Mouse (Mus musculus): Measurements from ENCODE around the gene Golga3. TPM values are rescaled to one million over a fixed set of nuclear protein-coding genes. Genes with fewer than 3 reads are reported as not detected.
A peak's percentile ranks its signal among the peaks of the same experiment; 100 is the strongest.

Golga3 gene
- polyA plus RNA-seq, 1 experiment from 2014 or later, result 28.2 TPM

DNA sequence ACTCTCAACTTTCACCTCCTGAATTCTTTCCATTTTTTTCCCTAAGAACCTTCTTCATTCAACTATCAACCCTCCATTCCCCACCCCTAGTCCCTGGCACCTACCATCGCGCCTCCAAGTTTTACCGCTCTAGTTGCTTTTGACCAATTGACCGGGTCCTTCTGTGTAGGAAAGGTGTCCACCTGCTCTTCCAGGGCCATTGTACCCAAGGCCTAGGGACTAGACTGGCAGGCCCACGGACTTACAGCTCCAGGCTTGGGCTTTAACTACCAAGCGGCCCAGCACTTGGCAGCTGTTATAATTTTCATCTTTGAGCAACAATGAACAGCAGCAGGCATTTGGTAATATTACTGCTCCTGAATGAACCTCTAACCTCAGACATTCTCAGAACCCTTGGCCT is 93.7 kb downstream of the Golga3 start:
- H3K9ac ChIP-seq, result no peak overlapping the region
- ATAC-seq (ENCODE audit: low FRiP score) (peak; percentile 12; the same call in 1 of the 2 replicates), DNase-seq (ENCODE audit: low spot score) (no peak)
- H3K27me3 ChIP-seq (ENCODE audit: control insufficient read depth, insufficient read depth, low read length), result no peaks in the 10 kb centered on the region
- peaks cover 9% of the 10 kb centered on the region for H3K4me1 ChIP-seq (replicated peaks; ENCODE audit: control insufficient read depth, insufficient read depth, low read length)
- no peaks in the 10 kb centered on the region for H3K9me3 ChIP-seq (ENCODE audit: control insufficient read depth, low read length)
- no peak overlapping the region for H3K27ac ChIP-seq
- H3K4me2 ChIP-seq (replicated peaks), result peak overlapping the region; percentile 25; the same call in 1 of the 2 replicates
- H3K36me3 ChIP-seq (replicated peaks; ENCODE audit: control insufficient read depth, insufficient read depth), result peaks cover 26% of the 10 kb centered on the region
- no peak overlapping the region for H3K4me3 ChIP-seq (replicated peaks; ENCODE audit: low read length)
- WGBS, result 93% methylated on average over 6 of the region's 6 CpGs

GRCm38 (mm10) chr5:110274147-110274546 is 97.6 kb downstream of the Golga3 start:
- Histone ChIP-seq H3K27ac (no peak overlapping the region), H3K4me3 (replicated peaks; ENCODE audit: low read length) (no peak overlapping the region), H3K9me3 (ENCODE audit: control insufficient read depth, low read length) (no peaks in the 10 kb centered on the region), H3K4me2 (replicated peaks) (no peak overlapping the region), H3K4me1 (replicated peaks; ENCODE audit: control insufficient read depth, insufficient read depth, low read length) (no peaks in the 10 kb centered on the region), H3K36me3 (replicated peaks; ENCODE audit: control insufficient read depth, insufficient read depth) (no peaks in the 10 kb centered on the region), H3K27me3 (ENCODE audit: control insufficient read depth, insufficient read depth, low read length) (no peaks in the 10 kb centered on the region), H3K9ac (no peak overlapping the region)
- DNase-seq (ENCODE audit: low spot score), result no peak
- WGBS, result 82% methylated on average over 4 of the region's 4 CpGs
- ATAC-seq (ENCODE audit: low FRiP score), result no peak

DNA sequence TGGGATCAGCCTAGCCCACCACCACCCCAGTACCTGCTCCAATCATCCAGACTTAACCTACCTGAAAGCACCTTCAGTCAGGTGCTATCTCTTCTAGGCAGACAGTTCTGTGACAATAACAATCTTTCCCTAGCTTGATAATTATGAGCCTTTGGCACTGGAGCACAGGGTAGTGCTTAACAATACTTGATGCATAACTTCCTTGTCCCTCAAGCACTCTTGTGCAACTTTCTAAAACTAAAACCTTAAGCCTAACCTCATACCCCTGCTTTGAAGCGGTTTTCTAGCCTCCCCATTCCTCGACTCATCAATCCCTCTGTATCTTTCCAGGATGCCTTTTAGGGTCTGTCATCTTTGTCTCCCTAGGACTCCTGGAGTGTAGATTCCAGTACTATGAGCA is 98.3 kb downstream of the Golga3 start:
- no peak overlapping the region for H3K27ac ChIP-seq
- DNase-seq (ENCODE audit: low spot score), result no peak
- H3K27me3 ChIP-seq (ENCODE audit: control insufficient read depth, insufficient read depth, low read length), result no peaks in the 10 kb centered on the region
- WGBS, result 76% methylated on average over 2 of the region's 2 CpGs
- H3K4me1 ChIP-seq (replicated peaks; ENCODE audit: control insufficient read depth, insufficient read depth, low read length), result no peaks in the 10 kb centered on the region
- no peak overlapping the region for H3K4me3 ChIP-seq (replicated peaks; ENCODE audit: low read length)
- H3K9me3 ChIP-seq (ENCODE audit: control insufficient read depth, low read length), result no peaks in the 10 kb centered on the region
- H3K36me3 ChIP-seq (replicated peaks; ENCODE audit: control insufficient read depth, insufficient read depth), result no peaks in the 10 kb centered on the region
- ATAC-seq (ENCODE audit: low FRiP score), result no peak
- no peak overlapping the region for H3K4me2 ChIP-seq (replicated peaks)
- H3K9ac ChIP-seq, result no peak overlapping the region

Other genes with a start within 250 kb of the Golga3 start
- gene Zfp932, start 180.2 kb upstream of the Golga3 start, polyA plus RNA-seq (2014; fragmentation: Nextera tagmentation; extraction: Ambion mirVana), result 21.4 and 23.4 TPM in 2 replicates
- 3.9 and 5.5 TPM in 2 replicates for gene Gm17655, start 104.2 kb upstream of the Golga3 start, polyA plus RNA-seq (2014; fragmentation: Nextera tagmentation; extraction: Ambion mirVana)
- gene Gm35315, start 82.3 kb upstream of the Golga3 start, polyA plus RNA-seq (2014; fragmentation: Nextera tagmentation; extraction: Ambion mirVana), result 0.46 and 0.47 TPM in 2 replicates
- 1.7 and 3.2 TPM in 2 replicates for gene Plcxd1, start 76.7 kb upstream of the Golga3 start, polyA plus RNA-seq (2014; fragmentation: Nextera tagmentation; extraction: Ambion mirVana)
- gene Gtpbp6, start 68.5 kb upstream of the Golga3 start, polyA plus RNA-seq (2014; fragmentation: Nextera tagmentation; extraction: Ambion mirVana), result 53.1 and 55.9 TPM in 2 replicates
- 11.6 and 14.6 TPM in 2 replicates for gene Zfp605, start 66.6 kb upstream of the Golga3 start, polyA plus RNA-seq (2014; fragmentation: Nextera tagmentation; extraction: Ambion mirVana)
- gene Chfr, start 40.9 kb upstream of the Golga3 start, polyA plus RNA-seq (2014; fragmentation: Nextera tagmentation; extraction: Ambion mirVana), result 86.9 and 88.2 TPM in 2 replicates
- gene Ankle2, start 54.3 kb downstream of the Golga3 start, polyA plus RNA-seq (2014; fragmentation: Nextera tagmentation; extraction: Ambion mirVana), result 26.1 and 27.8 TPM in 2 replicates
- 108 and 109 TPM in 2 replicates for gene Pgam5, start 93.2 kb downstream of the Golga3 start, polyA plus RNA-seq (2014; fragmentation: Nextera tagmentation; extraction: Ambion mirVana)
- gene Pxmp2, start 109.5 kb downstream of the Golga3 start, polyA plus RNA-seq (2014; fragmentation: Nextera tagmentation; extraction: Ambion mirVana), result 8.8 and 9.2 TPM in 2 replicates
- gene Pole, start 109.6 kb downstream of the Golga3 start, polyA plus RNA-seq (2014; fragmentation: Nextera tagmentation; extraction: Ambion mirVana), result 8.2 and 9.8 TPM in 2 replicates
- 9.9 and 12.2 TPM in 2 replicates for gene P2rx2, start 166.5 kb downstream of the Golga3 start, polyA plus RNA-seq (2014; fragmentation: Nextera tagmentation; extraction: Ambion mirVana)
- not detected in 2 replicates for gene Lrcol1, start 168.0 kb downstream of the Golga3 start, polyA plus RNA-seq (2014; fragmentation: Nextera tagmentation; extraction: Ambion mirVana)